Mouse (Mus musculus) C2C12 (cell line): ENCODE measurements around the gene Adcy10. TPM values are rescaled to one million over a fixed set of nuclear protein-coding genes. Genes with fewer than 3 reads are reported as not detected.
A peak's percentile ranks its signal among the peaks of the same experiment; 100 is the strongest.

Experiments used
- H3K27me3 ChIP-seq: one replicate; pipeline ENCODE4 v1.6.1; 2011; ENCODE audit not compliant: control insufficient read depth, insufficient read depth, insufficient read length
- H3K36me3 ChIP-seq: one replicate; pipeline ENCODE4 v1.6.1; 2011; ENCODE audit not compliant: control insufficient read depth, insufficient read depth
- H3K4me3 ChIP-seq: one replicate; pipeline ENCODE4 v1.5.1; 2011; ENCODE audit warnings: mild to moderate bottlenecking, control low read depth; ENCODE audit not compliant: poor library complexity, insufficient read depth, severe bottlenecking
- H3K79me2 ChIP-seq: one replicate; pipeline ENCODE4 v1.6.1; 2011; ENCODE audit not compliant: control insufficient read depth, insufficient read depth
- H3K79me3 ChIP-seq: one replicate; pipeline ENCODE4 v1.6.1; 2011; ENCODE audit warnings: low read depth, control low read depth
- H3ac ChIP-seq: one replicate; pipeline ENCODE3; 2011; ENCODE audit warnings: low read depth; ENCODE audit not compliant: control insufficient read depth, insufficient read length
- CEBPB ChIP-seq: IDR thresholded peaks from one replicate; pipeline ENCODE4 v1.6.1; 2011; ENCODE audit warnings: low read depth, mild to moderate bottlenecking, control low read depth, moderate library complexity
- CTCF ChIP-seq: IDR thresholded peaks from one replicate; pipeline ENCODE4 v1.5.1; 2011; ENCODE audit not compliant: control insufficient read depth, insufficient read depth, insufficient read length
- FOSL1 ChIP-seq: IDR thresholded peaks from one replicate; pipeline ENCODE4 v1.8.0; 2011; ENCODE audit warnings: mild to moderate bottlenecking, low read length; ENCODE audit not compliant: poor library complexity, insufficient read depth, severe bottlenecking
- MAX ChIP-seq: IDR thresholded peaks from one replicate; pipeline ENCODE4 v1.6.1; 2011; ENCODE audit warnings: mild to moderate bottlenecking, control low read depth
- MYOD1 ChIP-seq: IDR thresholded peaks from one replicate; pipeline ENCODE4 v1.6.1; 2011; ENCODE audit warnings: low read depth; ENCODE audit not compliant: control insufficient read depth, insufficient read length
- MYOG ChIP-seq: IDR thresholded peaks from one replicate; pipeline ENCODE4 v1.6.1; 2011; ENCODE audit not compliant: control insufficient read depth, insufficient read length; ENCODE audit errors: extremely low read depth
- USF1 ChIP-seq: IDR thresholded peaks from one replicate; pipeline ENCODE4 v1.6.1; 2011; ENCODE audit warnings: low read depth, mild to moderate bottlenecking, control low read depth, moderate library complexity
- polyA plus RNA-seq: library from polyadenylated mRNA; unstranded; fragments of >200 nt; fragmentation: generic; extraction: Trizol; gene quantifications from one replicate; pipeline ENCODE4 v1.2.1, GENCODE M21; 2012; ENCODE audit warnings: missing spikeins

Adcy10 gene
- polyA plus RNA-seq, 1 experiment, result not detected

- Histone ChIP-seq H3K27me3 (no peaks in the 10 kb centered on the region), H3K4me3 (no peak overlapping the region), H3K36me3 (no peaks in the 10 kb centered on the region), H3K79me3 (no peaks in the 10 kb centered on the region), H3K79me2 (no peaks in the 10 kb centered on the region), H3ac (no peak overlapping the region)
- TF ChIP-seq USF1 (no peak), FOSL1 (no peak), MYOD1 (no peak), MAX (no peak), CTCF (no peak), CEBPB (no peak), MYOG (no peak)
Observed at GRCm38 (mm10) chr1:165576005-165576404, 91.0 kb downstream of the Adcy10 start.

DNA sequence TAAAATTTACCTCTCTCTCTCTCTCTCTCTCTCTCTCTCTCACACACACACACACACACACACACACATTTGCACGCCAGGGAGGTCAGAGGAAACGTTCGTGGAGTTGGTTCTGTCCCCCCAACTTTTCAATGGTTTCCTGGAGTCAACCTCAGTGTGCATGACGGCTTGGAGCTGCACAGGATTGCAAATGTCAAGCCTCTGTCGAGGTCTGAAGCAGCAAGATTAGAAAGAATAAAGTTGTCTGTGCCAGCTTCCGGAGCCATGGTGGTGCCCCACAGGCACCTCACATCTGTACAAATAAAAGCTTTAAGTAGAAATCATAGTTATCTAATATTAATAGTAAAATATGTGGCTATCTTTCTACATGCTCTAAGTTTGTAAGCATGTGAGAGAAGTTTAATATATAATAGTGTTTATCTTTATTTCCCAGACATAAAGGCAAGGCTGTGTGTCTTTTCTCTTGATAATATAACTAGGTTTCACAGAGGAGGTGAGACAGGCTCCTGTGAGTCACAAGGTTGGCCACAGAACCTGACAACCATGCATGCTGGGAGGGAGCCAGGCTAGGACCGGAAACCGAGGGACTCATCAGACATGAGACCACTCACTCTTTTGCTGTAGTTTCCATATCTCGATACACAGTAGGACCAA is 91.6 kb downstream of the Adcy10 start:
- no peaks in the 10 kb centered on the region for H3K79me2 ChIP-seq
- H3K27me3 ChIP-seq, result no peaks in the 10 kb centered on the region
- H3ac ChIP-seq, result no peak overlapping the region
- H3K79me3 ChIP-seq, result no peaks in the 10 kb centered on the region
- no peak for TF ChIP-seq MYOD1
- no peak for TF ChIP-seq FOSL1
- no peak overlapping the region for H3K4me3 ChIP-seq
- no peaks in the 10 kb centered on the region for H3K36me3 ChIP-seq

- H3K79me3 ChIP-seq, result no peaks in the 10 kb centered on the region
- H3K79me2 ChIP-seq, result no peaks in the 10 kb centered on the region
- TF ChIP-seq USF1 (no peak), CTCF (no peak), FOSL1 (no peak), MYOG (no peak), MAX (no peak), MYOD1 (no peak), CEBPB (no peak)
- H3ac ChIP-seq, result no peak overlapping the region
- no peak overlapping the region for H3K4me3 ChIP-seq
- H3K27me3 ChIP-seq, result no peaks in the 10 kb centered on the region
- H3K36me3 ChIP-seq, result no peaks in the 10 kb centered on the region
Observed at GRCm38 (mm10) chr1:165579332-165579731, 94.3 kb downstream of the Adcy10 start.

- H3K27me3 ChIP-seq, result no peaks in the 10 kb centered on the region
- TF ChIP-seq MYOG (no peak), FOSL1 (no peak), MYOD1 (no peak), CTCF (no peak), CEBPB (no peak)
- no peak overlapping the region for H3ac ChIP-seq
- no peaks in the 10 kb centered on the region for H3K79me3 ChIP-seq
- H3K4me3 ChIP-seq, result no peak overlapping the region
- H3K36me3 ChIP-seq, result no peaks in the 10 kb centered on the region
- H3K79me2 ChIP-seq, result no peaks in the 10 kb centered on the region
Observed at GRCm38 (mm10) chr1:165581255-165581654, 96.3 kb downstream of the Adcy10 start.

DNA sequence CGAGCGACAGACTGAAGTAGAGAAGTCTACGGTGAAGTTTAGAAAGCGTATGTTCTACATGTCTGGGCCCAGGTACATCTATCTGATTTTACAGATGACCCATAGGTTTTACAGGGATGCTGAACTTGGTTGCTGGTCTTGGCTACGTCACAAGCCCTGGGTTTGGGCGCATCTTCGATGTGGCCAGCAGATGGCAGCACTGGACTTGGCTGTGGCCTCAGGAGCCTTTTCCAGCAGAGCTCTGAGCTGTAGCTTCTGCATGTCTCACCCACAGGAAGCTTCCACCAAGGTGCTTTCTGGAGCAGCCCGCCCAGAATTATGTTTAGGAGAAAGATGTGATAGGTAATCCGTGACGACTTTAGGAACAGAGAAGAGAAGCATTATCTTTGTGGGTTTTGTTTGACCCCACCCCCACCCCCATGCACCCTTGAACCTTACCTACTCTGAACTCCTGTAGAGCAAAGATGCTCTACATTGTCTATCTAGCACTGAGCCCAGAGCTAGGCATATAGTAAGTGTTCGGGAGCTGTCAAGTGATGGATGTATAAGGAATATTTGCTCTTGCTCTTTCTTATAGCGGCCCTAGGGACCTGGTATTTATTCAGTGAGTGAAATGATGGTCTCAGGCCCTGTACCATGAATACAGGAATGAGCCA is 98.7 kb downstream of the Adcy10 start:
- no peaks in the 10 kb centered on the region for H3K36me3 ChIP-seq
- TF ChIP-seq USF1 (no peak), CTCF (peak; percentile 92)

GRCm38 (mm10) chr1:165585389-165586104 is 100.6 kb downstream of the Adcy10 start:
- H3K79me2 ChIP-seq, result no peaks in the 10 kb centered on the region
- H3K79me3 ChIP-seq, result no peaks in the 10 kb centered on the region
- H3K27me3 ChIP-seq, result no peaks in the 10 kb centered on the region
- no peak overlapping the region for H3K4me3 ChIP-seq
- TF ChIP-seq CTCF, result no peak
- TF ChIP-seq MYOG, result no peak
- no peak for TF ChIP-seq CEBPB
- no peak for TF ChIP-seq MAX
- no peak for TF ChIP-seq FOSL1
- no peak for TF ChIP-seq USF1
- TF ChIP-seq MYOD1, result no peak
- no peaks in the 10 kb centered on the region for H3K36me3 ChIP-seq
- no peak overlapping the region for H3ac ChIP-seq

More for the DNA sequence above, 98.7 kb downstream of the Adcy10 start:
- Histone ChIP-seq H3ac (no peak overlapping the region), H3K27me3 (no peaks in the 10 kb centered on the region), H3K79me2 (no peaks in the 10 kb centered on the region), H3K79me3 (no peaks in the 10 kb centered on the region), H3K4me3 (no peak overlapping the region)
